Mouse (Mus musculus) kidney, adult 2 months (tissue): ENCODE data around the gene Asic5. TPM values are rescaled to one million over a fixed set of nuclear protein-coding genes. Genes with fewer than 3 reads are reported as not detected.

Experiments used
- DNase-seq: peaks from one replicate; pipeline ENCODE4 v3.0.0; 2021
- H3K27ac ChIP-seq: fragments of 200-500 bp; 2 replicates; pipeline ENCODE4 v1.5.1; 2012; ENCODE audit warnings: low read depth, low read length, control low read depth, inconsistent platforms; ENCODE audit not compliant: insufficient read depth
- H3K27me3 ChIP-seq: fragments of 200-500 bp; replicated peaks from 2 replicates; pipeline ENCODE4 v1.6.1; 2012; ENCODE audit warnings: mild to moderate bottlenecking, moderate library complexity, low read length, inconsistent platforms; ENCODE audit not compliant: control insufficient read depth, insufficient read depth
- H3K36me3 ChIP-seq: fragments of 200-500 bp; 2 replicates; pipeline ENCODE4 v1.6.1; 2012; ENCODE audit warnings: mild to moderate bottlenecking, moderate library complexity, low read length, inconsistent platforms; ENCODE audit not compliant: control insufficient read depth, insufficient read depth
- H3K4me1 ChIP-seq: fragments of 200-500 bp; 2 replicates; pipeline ENCODE4 v1.6.1; 2011; ENCODE audit warnings: low read length; ENCODE audit not compliant: control insufficient read depth, insufficient read depth
- H3K4me3 ChIP-seq: fragments of 200-500 bp; 2 replicates; pipeline ENCODE4 v1.5.1; 2011; ENCODE audit warnings: mild to moderate bottlenecking, low read depth, low read length, control low read depth; ENCODE audit not compliant: insufficient read depth
- CTCF ChIP-seq: fragments of 200-500 bp; conservative IDR thresholded peaks from 2 replicates; pipeline ENCODE4 v1.5.1; 2011; ENCODE audit warnings: low read depth, mild to moderate bottlenecking, control low read depth, low read length, moderate library complexity, mixed read lengths; ENCODE audit not compliant: insufficient read depth, insufficient read length
- POLR2A ChIP-seq: fragments of 200-500 bp; IDR thresholded peaks from one replicate; pipeline ENCODE4 v1.6.1; 2011; ENCODE audit warnings: low read depth, low read length, control low read depth
- WGBS: fragments of 180-500 bp; shearing (Covaris S2); methylation state at CpG from one replicate; pipeline ENCODE4 v1.1.7; 2018; 5-methylcytosine and 5-hydroxymethylcytosine counted together
- polyA plus RNA-seq: library from polyadenylated mRNA; depleted of rRNA; stranded (reverse); fragments of >200 nt; gene quantifications from 2 replicates; pipeline ENCODE4 v1.2.3, GENCODE M21; 2012

The Asic5 gene
- polyA plus RNA-seq, 1 experiment = not detected

- TF ChIP-seq CTCF (no peak), POLR2A (no peak)
- no peak overlapping the region for H3K4me3 ChIP-seq
- no peaks in the 10 kb centered on the region for H3K4me1 ChIP-seq
- no peak overlapping the region for H3K27ac ChIP-seq
- no peaks in the 10 kb centered on the region for H3K27me3 ChIP-seq
- H3K36me3 ChIP-seq = no peaks in the 10 kb centered on the region; the same call in 1 of the 2 replicates
- 45% methylated on average over 2 of the region's 2 CpGs for WGBS
- DNase-seq = no peak
Measured at GRCm38 (mm10) chr3:81951785-81952184, 30.3 kb upstream of the Asic5 start.

GRCm38 (mm10) chr3:81957484-81957883 is 24.6 kb upstream of the Asic5 start:
- Histone ChIP-seq H3K36me3 (no peaks in the 10 kb centered on the region; the same call in 1 of the 2 replicates), H3K4me1 (no peaks in the 10 kb centered on the region), H3K4me3 (no peak overlapping the region), H3K27ac (no peak overlapping the region), H3K27me3 (no peaks in the 10 kb centered on the region)
- TF ChIP-seq POLR2A (no peak), CTCF (no peak)
- WGBS = 90% methylated on average over 5 of the region's 5 CpGs
- DNase-seq = no peak

GRCm38 (mm10) chr3:81961336-81961735 is 20.8 kb upstream of the Asic5 start:
- no peaks in the 10 kb centered on the region for H3K36me3 ChIP-seq
- WGBS = 71% methylated on average over 5 of the region's 5 CpGs
- H3K4me1 ChIP-seq = no peaks in the 10 kb centered on the region
- H3K27ac ChIP-seq = no peak overlapping the region
- H3K4me3 ChIP-seq = no peak overlapping the region
- no peaks in the 10 kb centered on the region for H3K27me3 ChIP-seq
- no peak for DNase-seq
- TF ChIP-seq POLR2A = no peak
- TF ChIP-seq CTCF = no peak

GRCm38 (mm10) chr3:81963768-81964167 is 18.3 kb upstream of the Asic5 start:
- H3K36me3 ChIP-seq = no peaks in the 10 kb centered on the region
- DNase-seq = no peak
- no peaks in the 10 kb centered on the region for H3K27me3 ChIP-seq
- TF ChIP-seq POLR2A (no peak), CTCF (no peak)
- 78% methylated on average over 5 of the region's 5 CpGs for WGBS
- H3K4me1 ChIP-seq = no peaks in the 10 kb centered on the region
- H3K27ac ChIP-seq = no peak overlapping the region
- H3K4me3 ChIP-seq = no peak overlapping the region

- DNase-seq = no peak
- 73% methylated on average over 3 of the region's 3 CpGs for WGBS
- no peak for TF ChIP-seq POLR2A
- no peak for TF ChIP-seq CTCF
Measured at GRCm38 (mm10) chr3:81964596-81964995, 17.5 kb upstream of the Asic5 start.

GRCm38 (mm10) chr3:81975607-81976006 is 6.5 kb upstream of the Asic5 start:
- TF ChIP-seq POLR2A = no peak
- TF ChIP-seq CTCF = no peak
- H3K4me3 ChIP-seq = no peak overlapping the region
- H3K36me3 ChIP-seq = no peaks in the 10 kb centered on the region
- 75% methylated on average over 4 of the region's 4 CpGs for WGBS
- H3K27ac ChIP-seq = no peak overlapping the region
- no peaks in the 10 kb centered on the region for H3K4me1 ChIP-seq
- H3K27me3 ChIP-seq = 0 out of 2 replicates have a peak, but pooled peaks cover 1% of the 10 kb centered on the region
- no peak for DNase-seq

More at GRCm38 (mm10) chr3:81964596-81964995, 17.5 kb upstream of the Asic5 start:
- no peaks in the 10 kb centered on the region for H3K36me3 ChIP-seq
- no peaks in the 10 kb centered on the region for H3K4me1 ChIP-seq
- no peak overlapping the region for H3K4me3 ChIP-seq
- no peak overlapping the region for H3K27ac ChIP-seq
- H3K27me3 ChIP-seq = no peaks in the 10 kb centered on the region

- Histone ChIP-seq H3K27ac (no peak within 1 kb of the TSS), H3K27me3 (0 out of 2 replicates have a peak, but pooled peaks cover 1% of the 10 kb centered on the region), H3K36me3 (no peaks in the 10 kb centered on the region), H3K4me3 (no peak within 1 kb of the TSS), H3K4me1 (no peaks in the 10 kb centered on the region)
- TF ChIP-seq POLR2A = no peak
- TF ChIP-seq CTCF = no peak
- no peak for DNase-seq
Measured at GRCm38 (mm10) chr3:81976102-81976501, 6.0 kb upstream of the Asic5 start, which contains the start of gene Tdo2. TSS of gene Tdo2 (minus strand) at chr3:81976202.

- no peak for TF ChIP-seq POLR2A
- TF ChIP-seq CTCF = no peak
- H3K27ac ChIP-seq = no peak overlapping the region
- 76% methylated on average over 5 of the region's 5 CpGs for whole genome bisulfite sequencing
- DNase-seq = no peak
- no peaks in the 10 kb centered on the region for H3K36me3 ChIP-seq
- H3K4me1 ChIP-seq = no peaks in the 10 kb centered on the region
- no peaks in the 10 kb centered on the region for H3K27me3 ChIP-seq
- H3K4me3 ChIP-seq = no peak overlapping the region
Measured at GRCm38 (mm10) chr3:81981576-81981975, 514 bp upstream of the Asic5 start.
